Mouse (Mus musculus) CD4-positive, CD25-positive, alpha-beta regulatory T cell, adult 4 months (primary cell): ENCODE data around the gene Dram1. TPM values are rescaled to one million over a fixed set of nuclear protein-coding genes. Genes with fewer than 3 reads are reported as not detected.

Experiments used
- ATAC-seq: one replicate; pipeline ENCODE4 v1.8.0; 2017
- polyA plus RNA-seq, 2 experiments: library from polyadenylated mRNA; unstranded; fragments of 100-300 nt; shearing (Covaris generic); gene quantifications; one replicate each; pipeline ENCODE4 v1.2.1; 2017

Gene Dram1
- polyA plus RNA-seq: under 1 TPM; 0.48 to 0.98 TPM

- peak; percentile 85 for ATAC-seq
Measured at GRCm38 (mm10) chr10:88379013-88379885, at the start of gene Dram1, which contains the start of gene Gnptab. Gene Dram1 (minus strand): TSS chr10:88379080. Gene Gnptab (plus strand): TSS chr10:88379132.

GRCm38 (mm10) chr10:88427998-88428397 is 49.1 kb upstream of the Dram1 start:
- no peak for ATAC-seq

GRCm38 (mm10) chr10:88426896-88427295 is 48.0 kb upstream of the Dram1 start:
- ATAC-seq: no peak

- peak; percentile 93 for ATAC-seq
Measured at GRCm38 (mm10) chr10:88426158-88426816, 47.4 kb upstream of the Dram1 start.

- peak; percentile 89 for ATAC-seq
Measured at GRCm38 (mm10) chr10:88420655-88421435, 42.0 kb upstream of the Dram1 start.

GRCm38 (mm10) chr10:88420141-88420541 is 41.3 kb upstream of the Dram1 start:
- ATAC-seq: no peak

- ATAC-seq: no peak
Measured at GRCm38 (mm10) chr10:88417686-88418085, 38.8 kb upstream of the Dram1 start.

GRCm38 (mm10) chr10:88412290-88412995 is 33.6 kb upstream of the Dram1 start:
- ATAC-seq: no peak

- no peak for ATAC-seq
Measured at GRCm38 (mm10) chr10:88409751-88410150, 30.9 kb upstream of the Dram1 start.

GRCm38 (mm10) chr10:88407875-88408631 is 29.2 kb upstream of the Dram1 start:
- ATAC-seq: no peak

- peak; percentile 95 for ATAC-seq
Measured at GRCm38 (mm10) chr10:88405812-88406211, 26.9 kb upstream of the Dram1 start.

GRCm38 (mm10) chr10:88404220-88404619 is 25.3 kb upstream of the Dram1 start:
- no peak for ATAC-seq

- no peak for ATAC-seq
Measured at GRCm38 (mm10) chr10:88403021-88403420, 24.1 kb upstream of the Dram1 start.

GRCm38 (mm10) chr10:88399271-88399670 is 20.4 kb upstream of the Dram1 start:
- no peak for ATAC-seq

GRCm38 (mm10) chr10:88398668-88399243 is 19.9 kb upstream of the Dram1 start:
- no peak for ATAC-seq

- ATAC-seq: no peak
Measured at GRCm38 (mm10) chr10:88392181-88392847, 13.4 kb upstream of the Dram1 start.

- no peak for ATAC-seq
Measured at GRCm38 (mm10) chr10:88391495-88391894, 12.6 kb upstream of the Dram1 start.

- peak; percentile 47 for ATAC-seq
Measured at GRCm38 (mm10) chr10:88390096-88390790, 11.4 kb upstream of the Dram1 start.

GRCm38 (mm10) chr10:88389576-88389975 is 10.7 kb upstream of the Dram1 start:
- ATAC-seq: peak; percentile 89

GRCm38 (mm10) chr10:88386251-88386650 is 7.4 kb upstream of the Dram1 start:
- ATAC-seq: no peak
